Mouse (Mus musculus) MN1 (cell line): ENCODE results near the gene Prim2.

ENCODE experiments used
- DNase-seq: peaks from one replicate; pipeline ENCODE4 v3.0.0-alpha.2; 2016; ENCODE audit warnings: low spot score

Prim2 gene

DNA sequence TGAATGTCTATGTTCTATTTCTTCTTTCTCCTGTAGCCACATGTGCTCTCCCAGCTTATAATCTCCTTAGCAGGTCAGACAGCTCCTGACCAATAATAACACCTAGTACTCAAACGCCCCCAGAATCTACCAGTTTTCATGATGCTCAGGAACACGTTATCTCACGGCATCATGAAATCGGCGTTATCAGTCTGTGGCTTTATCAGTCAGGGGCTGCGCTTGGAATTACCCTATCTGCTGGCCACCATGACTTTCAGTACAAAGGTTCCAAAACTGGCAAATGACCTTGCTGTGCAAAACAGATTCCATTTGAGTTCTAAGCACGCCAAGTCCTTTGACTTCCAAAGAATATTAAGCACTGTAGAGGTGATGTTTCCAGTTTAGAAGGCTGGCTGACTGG, 127.9 kb downstream of the Prim2 start:
- no peak for DNase-seq

DNA sequence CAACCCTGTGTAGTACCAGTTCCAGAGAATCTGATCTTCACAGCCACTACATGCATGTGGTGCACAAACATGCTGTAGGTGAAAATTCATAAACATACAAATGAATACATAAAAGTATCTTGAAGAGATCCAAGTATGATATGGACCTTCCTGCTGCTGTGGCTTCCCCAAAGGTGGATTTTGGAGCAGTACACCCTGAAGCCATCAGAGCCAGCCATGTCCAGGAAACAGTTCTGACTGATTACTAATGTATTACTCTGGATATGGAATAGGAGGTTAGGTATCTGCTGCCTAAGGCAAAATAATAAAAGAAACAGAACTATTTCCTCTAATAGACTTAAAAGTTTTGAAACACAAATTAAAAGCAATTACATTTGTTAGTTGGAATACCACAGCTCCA, 131.6 kb downstream of the Prim2 start:
- DNase-seq = no peak

DNA sequence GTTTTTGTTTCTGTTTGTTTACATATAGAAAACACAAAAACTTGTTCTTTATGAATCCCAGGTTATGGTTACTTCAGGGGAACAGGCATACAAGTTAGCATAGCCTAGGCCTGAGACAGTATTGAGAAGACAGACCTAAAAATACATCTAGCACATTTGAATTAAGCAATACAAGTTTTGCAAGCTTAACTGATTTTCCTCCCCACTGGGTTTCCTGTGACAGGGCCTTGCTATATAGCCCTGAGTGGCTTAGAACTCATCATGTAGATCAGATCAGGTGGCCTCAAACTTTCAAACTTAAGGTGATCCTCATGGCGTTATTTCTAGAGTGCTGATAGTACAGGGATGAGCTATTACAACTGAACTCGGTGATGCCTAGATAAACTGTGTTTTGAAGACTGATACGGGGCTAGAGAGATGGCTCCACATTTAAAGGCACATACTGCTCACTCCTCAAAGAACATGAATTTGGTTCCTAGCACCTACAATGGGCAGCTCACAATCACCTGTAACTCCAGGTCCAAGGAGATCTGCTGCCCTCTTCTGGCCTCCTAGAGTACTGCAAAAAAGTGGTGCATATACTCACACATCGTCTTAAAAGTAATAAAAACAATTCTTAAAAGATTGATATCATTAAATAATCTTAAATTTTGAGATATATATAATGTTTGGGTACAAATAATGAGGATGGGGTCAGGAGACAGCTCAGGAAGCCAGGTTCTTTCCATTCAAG, 133.2 kb downstream of the Prim2 start:
- no peak for DNase-seq

DNA sequence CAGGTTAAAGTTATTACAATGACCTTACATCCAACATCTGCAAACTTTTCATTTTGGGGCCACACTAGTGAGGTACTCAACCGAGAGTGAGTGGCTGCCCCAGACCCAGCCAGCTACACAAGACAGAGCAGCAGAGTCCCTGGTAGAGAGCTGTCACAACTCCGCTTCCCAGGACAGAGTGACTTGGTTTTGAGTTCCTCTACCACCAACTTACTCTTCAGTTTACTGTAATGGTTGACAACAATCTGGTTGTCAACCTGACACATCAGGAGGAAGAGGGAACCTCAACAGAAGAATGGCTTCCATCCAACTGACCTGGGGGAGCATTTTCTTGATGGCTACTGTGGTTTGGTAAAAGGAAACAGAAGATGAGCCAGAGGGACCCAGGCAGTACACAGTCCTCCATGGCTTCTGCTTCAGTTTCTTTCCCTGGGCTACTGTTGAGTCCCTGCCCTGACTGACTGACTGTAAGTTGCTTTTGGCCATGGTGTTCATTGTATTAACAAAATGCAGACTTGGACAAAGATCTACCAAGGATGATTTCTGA, 134.4 kb downstream of the Prim2 start:
- DNase-seq = no peak

DNA sequence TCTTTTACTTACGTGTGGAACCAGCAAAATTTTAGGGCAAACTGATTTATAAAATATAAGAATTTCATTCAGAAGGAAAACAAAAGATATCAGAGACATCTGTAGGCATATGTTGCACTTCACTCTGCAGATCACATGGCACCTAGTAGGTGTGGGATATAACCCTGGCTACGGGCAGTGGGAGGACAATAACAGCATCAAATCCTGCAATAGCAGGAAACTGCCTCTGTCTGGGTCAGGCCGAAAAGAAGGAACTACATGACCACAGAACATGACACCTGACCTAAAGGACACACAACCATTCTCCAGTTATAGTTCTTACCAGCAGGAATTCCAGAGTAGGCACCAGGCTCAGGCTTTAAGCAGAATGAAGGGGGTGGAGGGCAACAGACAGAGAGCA, 137.7 kb downstream of the Prim2 start:
- no peak for DNase-seq

DNA sequence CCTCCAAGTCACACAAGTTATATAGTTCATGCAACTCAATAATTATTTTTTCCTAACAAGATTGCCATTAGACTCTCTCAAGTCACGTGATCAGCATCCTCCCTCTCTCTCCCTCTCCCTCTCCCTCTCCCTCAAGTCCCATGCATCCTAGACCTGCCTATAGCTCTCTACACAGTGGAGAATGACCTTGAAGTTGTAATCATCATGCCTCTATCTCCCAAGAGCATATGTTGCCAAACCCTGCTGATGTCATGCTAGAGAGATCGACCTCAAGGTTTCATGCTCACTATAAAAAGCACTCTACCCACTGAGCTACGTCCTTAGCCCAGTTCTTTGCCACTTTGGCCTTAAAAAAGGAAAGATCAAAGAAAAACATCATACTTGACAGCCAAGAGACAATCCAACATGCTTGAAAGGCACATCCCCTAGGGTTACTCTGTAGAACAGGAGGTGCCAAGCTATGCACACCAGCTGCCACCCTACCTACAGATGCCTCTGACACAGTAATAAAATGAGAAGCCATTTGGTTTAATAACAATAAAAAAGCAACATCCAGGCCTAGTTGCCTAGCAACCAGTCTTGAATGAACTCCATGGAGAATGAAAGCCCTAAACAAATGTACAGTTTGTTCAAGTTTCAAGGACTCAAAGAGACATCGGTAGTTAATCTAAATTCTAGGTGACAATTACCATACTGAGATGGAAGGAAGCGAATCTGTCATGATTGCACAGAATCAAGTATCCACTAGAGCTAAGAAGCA, 138.3 kb downstream of the Prim2 start:
- DNase-seq = no peak

DNA sequence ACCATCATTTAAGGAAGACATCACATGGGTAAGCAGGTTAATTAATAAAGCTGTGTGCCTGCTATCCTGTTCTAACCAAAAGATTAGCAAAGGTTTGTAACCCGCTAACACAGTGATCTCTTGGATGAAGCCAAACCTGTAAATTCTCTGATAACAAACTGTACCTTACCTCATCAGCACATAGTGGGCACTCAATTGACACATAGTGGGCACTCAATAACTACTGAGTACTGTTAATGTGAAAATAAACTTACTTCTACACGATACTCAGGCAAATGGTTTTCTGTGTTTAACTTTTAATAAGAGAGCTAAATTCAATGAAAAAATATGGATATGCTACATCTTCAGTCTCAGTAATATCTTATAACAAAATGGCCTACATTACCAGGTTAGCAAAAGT, 139.1 kb downstream of the Prim2 start:
- no peak for DNase-seq

DNA sequence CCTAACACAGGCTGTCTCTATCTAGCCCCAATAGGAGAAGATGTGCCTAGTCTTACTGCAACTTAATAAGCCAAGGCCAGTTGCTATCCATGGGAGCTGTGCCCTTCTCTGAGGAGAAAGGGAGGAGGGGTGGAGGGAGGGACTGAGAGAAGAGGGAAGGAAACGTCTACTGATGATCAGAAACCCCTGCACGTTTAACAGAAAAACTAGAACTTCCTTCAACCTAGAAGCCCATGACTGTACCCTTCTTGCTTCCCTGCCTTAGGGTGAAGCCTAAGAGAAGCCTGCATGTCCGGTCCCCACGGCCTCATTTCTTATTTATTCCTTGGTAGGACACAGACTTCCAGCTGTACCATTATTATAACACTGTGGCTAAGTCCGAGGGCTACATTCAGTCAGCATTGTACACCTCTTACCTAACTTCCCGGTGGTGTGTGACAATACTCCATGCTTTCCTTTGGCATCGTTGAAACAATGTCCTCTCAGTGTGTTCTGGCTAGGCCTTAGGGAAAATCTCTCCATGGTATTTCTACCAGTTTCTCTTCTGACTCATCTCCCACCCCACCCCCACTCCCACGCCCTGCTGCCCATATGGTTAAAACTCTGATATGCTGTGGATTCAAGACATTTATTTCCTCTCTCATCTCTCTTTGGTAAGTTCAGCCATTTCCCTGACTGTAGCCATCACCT, 139.9 kb downstream of the Prim2 start:
- no peak for DNase-seq

DNA sequence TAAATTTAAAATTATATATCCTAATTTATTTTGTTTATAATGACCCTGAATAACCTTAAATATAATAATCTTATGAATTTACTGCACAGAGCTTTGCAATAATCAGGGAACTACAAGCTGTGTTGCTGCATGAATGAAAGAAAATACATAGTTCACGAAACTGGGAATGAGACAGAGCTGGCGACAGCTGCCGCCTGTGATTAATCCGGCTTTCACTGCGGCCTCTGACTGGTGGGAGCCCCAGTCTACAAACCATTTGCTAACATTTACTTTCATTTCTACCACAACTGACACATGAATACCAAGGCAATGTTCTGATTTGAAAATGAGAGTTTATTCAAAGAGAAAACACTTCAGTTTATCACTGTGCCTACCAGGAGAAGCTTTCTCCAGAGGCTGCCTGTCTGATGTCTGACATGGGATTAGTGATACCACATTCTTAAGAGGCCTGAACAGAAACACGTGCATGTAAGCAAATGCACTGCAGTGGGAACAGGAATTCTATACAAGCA, 142.2 kb downstream of the Prim2 start:
- no peak for DNase-seq

DNA sequence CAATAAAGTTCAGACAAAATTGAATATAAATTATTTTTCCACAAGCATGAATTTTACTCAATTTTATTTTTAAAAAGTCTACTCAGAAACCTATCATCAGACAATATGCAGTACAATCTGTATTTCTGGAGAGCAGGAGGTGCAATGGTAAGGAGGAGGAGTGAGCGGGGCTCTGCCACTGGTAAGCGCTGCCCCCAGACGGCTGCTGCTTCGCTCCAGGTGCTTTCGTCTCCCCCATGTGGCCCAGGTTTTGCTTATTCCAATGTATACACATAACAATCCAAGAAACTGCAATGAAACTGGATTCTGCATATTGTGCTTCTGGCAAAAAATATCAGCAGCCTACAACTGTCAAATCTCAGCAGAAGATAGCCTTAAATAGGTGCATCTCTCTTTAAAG, 146.4 kb downstream of the Prim2 start:
- no peak for DNase-seq

DNA sequence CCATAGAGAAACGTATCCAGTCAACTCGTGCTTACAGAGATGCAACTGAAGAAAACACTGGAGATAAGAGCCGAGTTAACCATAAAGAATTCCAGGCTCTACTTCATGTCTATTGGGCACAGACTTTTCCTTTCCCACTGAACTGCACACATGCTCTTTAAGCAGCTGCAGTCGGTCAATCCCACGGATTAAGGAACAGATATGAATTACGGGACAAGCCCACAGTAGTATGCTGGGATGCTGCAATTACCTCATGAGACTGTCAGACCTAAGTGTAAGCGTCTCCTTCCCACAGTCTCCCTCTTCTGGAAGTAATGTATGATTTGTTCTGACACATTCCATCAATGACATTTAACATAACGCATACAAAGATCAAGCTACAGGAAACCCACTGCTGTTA, 154.5 kb downstream of the Prim2 start:
- no peak for DNase-seq

DNA sequence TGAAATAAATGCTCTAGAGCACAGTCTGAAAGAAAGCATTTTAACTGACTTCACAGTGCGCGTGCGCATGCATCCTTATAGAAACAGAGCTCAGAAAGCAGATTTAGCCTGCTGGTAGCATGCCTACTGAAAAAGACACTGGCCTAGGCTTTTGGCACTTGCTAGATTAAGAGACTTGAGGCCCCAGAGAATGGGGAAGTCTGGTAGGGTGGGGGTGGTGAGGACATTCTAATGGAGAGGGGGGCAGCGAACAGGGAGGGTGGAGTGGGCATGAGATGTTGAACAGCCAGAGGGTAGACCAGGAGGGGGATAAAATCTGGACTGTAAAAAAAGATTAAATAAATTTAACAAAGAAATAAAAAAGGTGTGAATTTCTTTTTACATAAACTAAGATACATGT, 158.3 kb downstream of the Prim2 start:
- DNase-seq = no peak

DNA sequence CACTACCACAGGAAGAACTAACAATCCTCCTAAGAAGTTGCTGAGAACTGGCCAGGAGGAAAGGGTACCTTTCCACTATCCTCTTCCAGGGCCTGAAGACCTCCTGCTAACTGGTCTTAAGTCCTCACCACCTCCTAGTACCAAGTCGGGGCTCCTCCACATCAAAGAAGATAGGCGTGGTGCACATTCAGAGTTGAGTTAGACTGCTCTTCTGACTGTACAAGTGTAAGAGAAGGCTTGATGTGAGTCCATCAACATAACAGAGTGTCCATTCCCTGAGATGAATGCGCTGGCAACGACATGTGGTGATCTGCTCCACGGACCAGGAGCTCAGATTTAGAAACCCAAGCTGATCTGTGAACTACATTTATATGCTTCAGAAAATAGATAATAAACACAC, 165.2 kb downstream of the Prim2 start:
- no peak for DNase-seq

DNA sequence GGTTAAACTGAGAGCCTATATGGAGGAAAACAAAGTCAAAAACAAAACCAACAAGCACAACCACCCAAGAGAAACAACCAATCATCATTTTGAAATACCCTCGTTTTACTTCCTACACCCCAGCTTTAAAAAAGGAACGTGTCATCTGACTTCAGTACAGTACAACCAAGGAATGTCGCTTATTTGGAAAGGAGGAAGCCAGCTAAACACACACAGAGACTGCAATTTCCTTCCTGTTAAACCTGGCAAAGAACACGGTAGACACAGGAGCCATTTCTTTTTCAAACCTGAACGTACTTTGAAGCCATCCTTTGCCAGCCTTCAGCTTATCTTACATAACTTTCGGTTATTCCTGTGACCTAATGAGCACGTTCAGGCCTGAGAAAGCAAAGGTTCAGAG, 166.7 kb downstream of the Prim2 start:
- DNase-seq = no peak

DNA sequence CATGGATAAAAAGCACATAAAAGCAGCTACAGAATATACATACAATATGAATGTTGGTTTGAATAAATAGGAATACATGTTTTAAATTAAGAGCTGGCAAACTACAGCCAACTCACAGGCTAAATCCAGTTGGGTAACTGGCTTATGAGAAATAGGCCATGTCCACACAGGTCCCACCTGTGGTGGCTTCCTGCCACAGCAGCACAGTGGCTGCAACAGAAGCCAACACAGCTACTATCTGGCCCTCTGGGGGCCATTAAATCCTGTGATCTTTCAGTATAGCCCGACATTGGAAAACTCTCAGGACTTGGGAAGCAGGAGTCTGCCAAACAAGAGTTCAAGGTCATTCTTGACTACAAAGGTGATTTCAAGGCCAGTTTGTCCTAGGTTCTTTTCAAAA, 167.3 kb downstream of the Prim2 start:
- no peak for DNase-seq

DNA sequence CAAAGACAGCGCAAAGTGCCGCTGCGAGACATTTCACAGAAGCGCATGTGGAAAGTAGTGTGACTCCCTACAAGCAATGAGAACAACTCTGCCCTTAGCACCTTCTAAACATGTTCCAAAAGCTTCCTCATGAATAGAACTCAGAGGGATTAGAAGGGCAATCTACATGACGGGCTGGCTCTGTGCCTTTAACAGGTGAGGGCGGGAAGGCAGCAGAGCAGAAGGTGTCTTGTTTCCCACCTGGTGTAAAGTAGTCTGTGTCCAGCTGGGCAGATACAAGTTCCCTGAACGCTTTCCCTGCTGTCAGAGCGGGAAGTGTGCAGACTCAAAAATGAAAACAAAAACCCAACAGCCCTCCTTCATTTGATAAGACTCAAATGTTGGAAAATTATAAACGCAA, 169.5 kb downstream of the Prim2 start:
- DNase-seq = no peak

DNA sequence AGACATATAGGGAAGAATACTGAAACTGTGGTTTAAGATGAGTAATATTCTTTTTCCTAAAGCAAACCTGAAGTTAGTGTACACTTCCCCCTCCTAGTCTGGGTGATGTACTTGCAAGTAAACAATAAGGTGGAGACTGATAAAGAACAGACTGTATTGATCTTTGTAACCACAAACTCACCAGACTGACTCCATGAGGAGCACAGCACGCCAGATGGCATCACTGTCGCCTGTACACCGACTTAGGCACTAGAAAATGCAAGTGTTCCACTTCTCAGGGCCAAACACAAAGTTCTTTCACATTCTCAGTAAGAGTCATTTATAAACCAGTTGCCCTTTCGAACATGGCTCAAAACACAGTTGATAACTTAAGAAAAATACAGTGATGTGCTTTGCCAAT, 170.0 kb downstream of the Prim2 start:
- no peak for DNase-seq

DNA sequence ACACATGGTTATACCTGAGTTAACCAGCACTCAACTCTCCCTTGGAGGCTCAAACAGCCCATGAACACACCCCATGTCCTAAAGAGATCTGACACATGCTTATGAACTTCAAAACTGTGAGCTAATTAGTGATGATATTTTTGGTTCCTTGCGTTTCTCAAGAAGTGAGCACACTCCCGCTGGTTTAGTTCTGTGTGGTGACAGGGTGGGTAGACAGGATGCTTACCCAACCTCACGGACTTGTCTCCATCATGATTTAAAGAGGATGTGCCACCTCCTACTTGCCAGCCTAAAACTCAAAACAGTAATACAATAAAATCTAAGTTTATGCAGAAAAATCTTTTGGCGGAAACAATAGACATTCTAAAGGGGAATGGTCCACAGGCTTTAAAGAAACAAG, 173.5 kb downstream of the Prim2 start:
- no peak for DNase-seq

DNA sequence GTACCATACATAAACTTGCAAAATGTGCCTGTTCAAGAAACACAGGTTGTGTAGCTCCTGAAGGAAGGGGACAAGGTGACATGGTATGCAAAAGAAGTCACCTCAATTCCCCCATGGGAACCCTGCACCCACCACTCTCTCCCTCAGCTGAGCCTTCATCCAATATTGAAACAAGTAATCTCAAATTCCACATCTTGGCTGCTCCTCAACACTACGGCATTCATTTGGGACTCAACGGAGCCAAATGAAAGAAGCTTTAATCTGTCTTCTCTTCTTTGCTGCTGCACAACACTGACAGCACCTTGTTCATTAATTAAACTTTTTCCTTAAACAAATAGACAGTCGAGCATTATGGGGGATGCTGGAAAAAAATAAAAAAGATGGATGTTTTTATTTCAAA, 174.0 kb downstream of the Prim2 start:
- DNase-seq = no peak

DNA sequence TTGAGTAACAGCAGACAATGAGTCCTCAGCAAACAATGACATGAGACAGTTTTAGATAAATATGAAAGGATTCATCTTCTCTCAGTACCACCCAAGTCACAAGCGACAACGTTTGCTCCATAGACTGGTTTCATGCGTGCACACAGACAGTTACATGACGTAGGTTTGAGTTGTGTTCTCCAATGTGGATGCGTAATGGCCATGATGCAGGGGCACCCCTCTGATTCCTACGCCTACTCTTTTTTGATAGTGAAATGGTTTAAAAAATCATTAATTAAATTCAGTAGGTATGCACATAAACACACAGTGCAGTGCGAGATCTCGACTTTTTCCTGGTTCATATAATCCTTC, 174.4 kb downstream of the Prim2 start:
- no peak for DNase-seq

DNA sequence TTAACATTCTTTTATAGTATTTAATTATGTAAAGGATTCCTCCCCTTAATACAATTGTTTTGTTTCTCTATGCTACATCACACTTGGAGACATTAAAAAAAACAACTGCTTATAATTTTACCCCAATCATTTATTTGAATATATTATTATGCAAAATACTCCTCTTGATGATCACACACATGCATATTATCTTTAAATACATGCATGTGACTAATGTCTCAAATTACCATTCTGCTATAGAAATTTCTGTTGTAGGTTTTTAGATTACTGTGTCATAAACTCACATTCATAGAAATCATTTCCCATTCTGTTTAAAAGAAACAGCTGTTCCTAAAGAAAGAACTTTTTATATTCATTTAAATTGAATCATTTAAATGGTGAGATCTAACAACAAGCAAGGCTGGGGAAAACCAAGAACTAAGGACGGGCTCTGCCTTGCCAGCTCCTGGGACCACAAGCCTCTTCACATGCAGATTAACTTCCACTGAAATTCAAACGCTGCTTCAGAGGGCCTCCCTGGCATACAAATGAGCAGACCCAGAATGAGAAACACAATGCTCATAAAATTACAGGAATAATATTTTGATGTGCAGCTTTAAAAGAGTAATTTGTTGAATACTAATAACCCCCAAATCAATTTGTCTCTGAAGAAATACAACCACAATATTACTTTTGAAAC, 174.9 kb downstream of the Prim2 start:
- no peak for DNase-seq

DNA sequence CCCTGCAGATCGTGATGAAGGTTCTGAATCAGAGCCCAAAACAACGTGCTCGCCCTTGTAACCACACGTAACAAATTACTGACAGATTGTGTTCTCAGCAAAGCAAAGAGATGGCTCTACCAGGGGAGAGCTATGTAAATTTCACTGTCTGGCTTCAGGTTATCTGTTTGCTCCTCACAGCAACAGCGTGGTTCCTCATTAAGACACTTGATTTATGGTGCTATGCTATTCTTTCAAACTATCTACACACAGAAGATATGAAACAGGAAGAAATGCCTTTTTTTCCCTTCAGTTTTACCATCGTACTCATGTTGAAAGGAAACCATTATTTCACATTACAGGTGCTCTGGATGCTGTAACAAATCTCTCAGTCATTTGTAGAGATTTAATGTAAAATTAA, 179.4 kb downstream of the Prim2 start:
- DNase-seq = no peak
